Mouse (Mus musculus) T-helper 2 cell (primary cell): Measurements from ENCODE around the gene Pafah1b3.

ENCODE experiments used
- in situ Hi-C: fragments of 300-600 bp; cut with MboI, MseI; formaldehyde crosslinking; loops from one replicate; pipeline ENCODE4 v1.15.1; 2025; ENCODE audit warnings: high pct_unique_total_duplicates

Gene Pafah1b3

GRCm38 (mm10) chr7:25246079-25246758 lies 51.6 kb downstream of the Pafah1b3 start:
- in situ Hi-C loops, result no loop called here
